Mouse (Mus musculus) frontal cortex, adult (tissue): ENCODE data around the gene Ribc2.
A peak's percentile ranks its signal among the peaks of the same experiment; 100 is the strongest.

Source experiments
- ATAC-seq: cut with Nextera tagmentation; 2 replicates; pipeline ENCODE4 v1.9.2; 2017; ENCODE audit warnings: mild to moderate bottlenecking, moderate library complexity, mixed read lengths; ENCODE audit not compliant: low TSS enrichment

Ribc2 gene

GRCm38 (mm10) chr15:85131275-85132192, at the start of gene Ribc2, which contains the start of gene Smc1b:
TSS of gene Ribc2 (plus strand) at chr15:85132078.
TSS of gene Smc1b (minus strand) at chr15:85131964.
- ATAC-seq = peak; percentile 96

GRCm38 (mm10) chr15:85085641-85086040, 46.2 kb upstream of the Ribc2 start:
- ATAC-seq = no peak

GRCm38 (mm10) chr15:85132193-85132520, 279 bp downstream of the Ribc2 start:
- ATAC-seq = no peak; the same call in 1 of the 2 replicates

- ATAC-seq = no peak
These were observed 3.3 kb downstream of the Ribc2 start for GRCm38 (mm10) chr15:85135143-85135542.

GRCm38 (mm10) chr15:85141290-85141689, 9.4 kb downstream of the Ribc2 start:
- no peak for ATAC-seq

GRCm38 (mm10) chr15:85142441-85142840, 10.6 kb downstream of the Ribc2 start:
- ATAC-seq = no peak

- ATAC-seq = no peak
These were observed 11.3 kb downstream of the Ribc2 start for GRCm38 (mm10) chr15:85143161-85143560.

- no peak for ATAC-seq
These were observed 11.9 kb downstream of the Ribc2 start for GRCm38 (mm10) chr15:85143747-85144146.

GRCm38 (mm10) chr15:85144249-85144648, 12.4 kb downstream of the Ribc2 start:
- no peak for ATAC-seq

- ATAC-seq = peak; percentile 93
These were observed 19.6 kb downstream of the Ribc2 start for GRCm38 (mm10) chr15:85151433-85151918.

- ATAC-seq = no peak
These were observed 20.7 kb downstream of the Ribc2 start for GRCm38 (mm10) chr15:85152577-85152976.

GRCm38 (mm10) chr15:85154091-85154490, 22.2 kb downstream of the Ribc2 start:
- ATAC-seq = no peak

- no peak for ATAC-seq
These were observed 24.3 kb downstream of the Ribc2 start for GRCm38 (mm10) chr15:85156198-85156597.

- no peak for ATAC-seq
These were observed 29.5 kb downstream of the Ribc2 start for GRCm38 (mm10) chr15:85161416-85161815.

- no peak for ATAC-seq
These were observed 31.1 kb downstream of the Ribc2 start for GRCm38 (mm10) chr15:85162693-85163663.

- ATAC-seq = 0 out of 2 replicates have a peak, but pooled peaks have one; percentile 23
These were observed 34.6 kb downstream of the Ribc2 start for GRCm38 (mm10) chr15:85166433-85166933.

GRCm38 (mm10) chr15:85167086-85167679, 35.3 kb downstream of the Ribc2 start:
- no peak for ATAC-seq

GRCm38 (mm10) chr15:85172054-85172453, 40.2 kb downstream of the Ribc2 start:
- ATAC-seq = no peak

GRCm38 (mm10) chr15:85173425-85173824, 41.5 kb downstream of the Ribc2 start:
- ATAC-seq = no peak

- no peak for ATAC-seq
These were observed 42.2 kb downstream of the Ribc2 start for GRCm38 (mm10) chr15:85174060-85174459.

GRCm38 (mm10) chr15:85177576-85177975, 45.7 kb downstream of the Ribc2 start:
- ATAC-seq = no peak
